Mouse (Mus musculus) lung, adult 2 months (tissue): ENCODE measurements around the gene Arl4d. TPM values are rescaled to one million over a fixed set of nuclear protein-coding genes. Genes with fewer than 3 reads are reported as not detected.
A peak's percentile ranks its signal among the peaks of the same experiment; 100 is the strongest.
"Not testable (repeated sequence)": the region's sequence is repeated elsewhere in the genome, so short reads cannot be mapped to it uniquely, and the experiment has no call there.

ENCODE experiments used
- DNase-seq: peaks from one replicate; pipeline ENCODE4 v3.0.0; 2022
- H3K4me1 ChIP-seq: fragments of 200-500 bp; 2 replicates; pipeline ENCODE4 v1.6.1; 2011; ENCODE audit warnings: low read length; ENCODE audit not compliant: control insufficient read depth, insufficient read depth
- H3K4me3 ChIP-seq: fragments of 200-500 bp; replicated peaks from 2 replicates; pipeline ENCODE3; 2011; ENCODE audit warnings: low read depth, mild to moderate bottlenecking, control low read depth, low read length; ENCODE audit errors: extremely low read depth
- CTCF ChIP-seq: fragments of 200-500 bp; IDR thresholded peaks from 2 replicates; pipeline ENCODE4 v1.5.1; 2011; ENCODE audit warnings: mild to moderate bottlenecking, low read length, control low read depth; ENCODE audit not compliant: insufficient read depth
- POLR2A ChIP-seq: fragments of 200-500 bp; IDR thresholded peaks from 2 replicates; pipeline ENCODE4 v1.6.1; 2011; ENCODE audit warnings: low read depth, mild to moderate bottlenecking, control low read depth, low read length, borderline replicate concordance; ENCODE audit errors: extremely low read depth
- WGBS: fragments of 180-500 bp; shearing (Covaris S2); methylation state at CpG from one replicate; pipeline ENCODE4 v1.1.7; 2018; 5-methylcytosine and 5-hydroxymethylcytosine counted together
- polyA plus RNA-seq: library from polyadenylated mRNA; depleted of rRNA; stranded (reverse); fragments of >200 nt; gene quantifications from 2 replicates; pipeline ENCODE4 v1.2.3, GENCODE M21; 2012

Gene Arl4d
- polyA plus RNA-seq, 1 experiment = 40.1 TPM

GRCm38 (mm10) chr11:101645411-101646282, 19.7 kb upstream of the Arl4d start:
- DNase-seq = peak; percentile 69
- H3K4me3 ChIP-seq = peak overlapping the region; percentile 40
- TF ChIP-seq POLR2A = peak; percentile 17; the same call in 1 of the 2 replicates
- WGBS = under 1% methylated on average over 44 of the region's 56 CpGs
- not testable (repeated sequence) for H3K4me1 ChIP-seq

GRCm38 (mm10) chr11:101646283-101646794, 19.0 kb upstream of the Arl4d start:
- not testable (repeated sequence) for H3K4me1 ChIP-seq, H3K4me3 ChIP-seq, DNase-seq
- WGBS = 9% methylated on average over 16 of the region's 16 CpGs

GRCm38 (mm10) chr11:101647093-101647492, 18.2 kb upstream of the Arl4d start:
- not testable (repeated sequence) for H3K4me1 ChIP-seq, DNase-seq, H3K4me3 ChIP-seq
- 94% methylated on average over 10 of the region's 10 CpGs for WGBS

- Histone ChIP-seq H3K4me3 (no peak overlapping the region), H3K4me1 (no peaks in the 10 kb centered on the region; the same call in 1 of the 2 replicates)
- TF ChIP-seq POLR2A (no peak), CTCF (no peak)
- no peak for DNase-seq
- 90% methylated on average over 4 of the region's 4 CpGs for WGBS
Observed at GRCm38 (mm10) chr11:101656356-101656755, 9.0 kb upstream of the Arl4d start.

- WGBS = 4% methylated on average over 3 of the region's 3 CpGs
- H3K4me1 ChIP-seq = no peaks in the 10 kb centered on the region; the same call in 1 of the 2 replicates
- no peak for DNase-seq
- peak overlapping the region; percentile 42 for H3K4me3 ChIP-seq
- TF ChIP-seq CTCF (no peak), POLR2A (no peak)
Observed at GRCm38 (mm10) chr11:101657528-101657885, 7.8 kb upstream of the Arl4d start.

- DNase-seq = peak; percentile 86
- TF ChIP-seq POLR2A = peak; percentile 87
- under 1% methylated on average over 38 of the region's 40 CpGs for WGBS
- not testable (repeated sequence) for H3K4me1 ChIP-seq
- H3K4me3 ChIP-seq = peak overlapping the region; percentile 42
Observed at GRCm38 (mm10) chr11:101657886-101658750, 7.2 kb upstream of the Arl4d start.

GRCm38 (mm10) chr11:101658751-101659558, 6.4 kb upstream of the Arl4d start:
- peak overlapping the region; percentile 25 for H3K4me3 ChIP-seq
- no peak for TF ChIP-seq POLR2A
- peak; percentile 61 for TF ChIP-seq CTCF
- DNase-seq = peak; percentile 62
- WGBS = 25% methylated on average over 10 of the region's 10 CpGs
- no peaks in the 10 kb centered on the region; the same call in 1 of the 2 replicates for H3K4me1 ChIP-seq

GRCm38 (mm10) chr11:101661191-101661590, 4.2 kb upstream of the Arl4d start:
- no peaks in the 10 kb centered on the region; the same call in 1 of the 2 replicates for H3K4me1 ChIP-seq
- TF ChIP-seq POLR2A = no peak
- TF ChIP-seq CTCF = no peak
- 67% methylated on average over 7 of the region's 7 CpGs for WGBS
- H3K4me3 ChIP-seq = no peak overlapping the region
- DNase-seq = no peak

GRCm38 (mm10) chr11:101661786-101662185, 3.6 kb upstream of the Arl4d start:
- no peak for DNase-seq
- no peak for TF ChIP-seq POLR2A
- no peak for TF ChIP-seq CTCF
- no peaks in the 10 kb centered on the region; the same call in 1 of the 2 replicates for H3K4me1 ChIP-seq
- 51% methylated on average over 5 of the region's 5 CpGs for WGBS
- no peak overlapping the region for H3K4me3 ChIP-seq
